9 mouse cellular contexts compared by ENCODE assay signal in genomic region chr10:69926158-69926882, GRCm38 (mm10).
DNase-seq lines count a peak whose midpoint lies in the region; ATAC-seq and TF ChIP-seq lines count a peak whose summit lies in the region.
"Had no signal": no experiment of that assay in that cellular context is flagged by ENCODE, and none has a peak within 500 bp of the region (broad histone marks: within the 10 kb centered on the region; RNA-seq: fewer than 3 reads in every experiment).

No protein-coding gene starts in this region.

- H3K27ac ChIP-seq in gastrocnemius, adult 2 months: peak overlapping the region; percentile 94
- H3K27ac ChIP-seq in hindbrain, embryonic 13.5 days: no peak overlapping the region

- H3K36me3 ChIP-seq in hindbrain, embryonic 13.5 days: peaks cover 16% of the 10 kb centered on the region

- intact Hi-C loops in gastrocnemius, adult 2 months (cut with DNase I): loop anchor here (1.0 kb wide), 1 partner anchor 18 kb away; no protein-coding TSS in a partner anchor
- intact Hi-C loops in gastrocnemius, postnatal 14 days (cut with DNase I; ENCODE audit: low total_unique reads): no loop called here

- ATAC-seq in hindbrain, embryonic 13.5 days (ENCODE audit: low FRiP score): no peak
- peak; percentile 24; the same call in 1 of the 2 replicates for ATAC-seq in megakaryocyte progenitor cell, adult 5-6 weeks (replicated peaks; ENCODE audit: poor library complexity)

- peak overlapping the region; percentile 76 for H3K4me3 ChIP-seq in gastrocnemius, adult 2 months
- peak overlapping the region; percentile 11 for H3K4me3 ChIP-seq in hindbrain, embryonic 13.5 days
- H3K4me3 ChIP-seq: megakaryocyte, embryonic 14.5 days had no signal

- peak overlapping the region; percentile 49 for H3K9ac ChIP-seq in hindbrain, embryonic 13.5 days

- TF ChIP-seq CTCF in gastrocnemius, adult 2 months (IDR thresholded peaks at IDR 0.05): no peak

- DNase-seq in gastrocnemius, adult 2 months: no peak
- DNase-seq in gastrocnemius, postnatal 14 days: no peak
- peak; percentile 71 for DNase-seq in R1 (ENCODE audit: low read depth, low spot score)
- no peak for DNase-seq in layer of hippocampus, adult 8-10 months (ENCODE audit: low spot score in 2 of 2)
- DNase-seq in natural killer cell, adult 2 months (ENCODE audit: low spot score in 2 of 2): no peak
- DNase-seq in spleen, postnatal 4 days (ENCODE audit: low spot score in 2 of 2): no peak

- peak overlapping the region; percentile 45 for H3K4me2 ChIP-seq in hindbrain, embryonic 13.5 days

- WGBS in hindbrain, embryonic 13.5 days: 3% methylated on average over 11 of the region's 11 CpGs

- H3K4me1 ChIP-seq in hindbrain, embryonic 13.5 days (replicated peaks): peaks cover 46% of the 10 kb centered on the region
- H3K4me1 ChIP-seq: megakaryocyte, embryonic 14.5 days had no signal

- H3K27me3 ChIP-seq in hindbrain, embryonic 13.5 days: 0 out of 2 replicates have a peak, but pooled peaks cover 4% of the 10 kb centered on the region

- H3K9me3 ChIP-seq in hindbrain, embryonic 13.5 days: no peaks in the 10 kb centered on the region
